Mouse (Mus musculus): ENCODE data around the gene Slc22a7.

DNA sequence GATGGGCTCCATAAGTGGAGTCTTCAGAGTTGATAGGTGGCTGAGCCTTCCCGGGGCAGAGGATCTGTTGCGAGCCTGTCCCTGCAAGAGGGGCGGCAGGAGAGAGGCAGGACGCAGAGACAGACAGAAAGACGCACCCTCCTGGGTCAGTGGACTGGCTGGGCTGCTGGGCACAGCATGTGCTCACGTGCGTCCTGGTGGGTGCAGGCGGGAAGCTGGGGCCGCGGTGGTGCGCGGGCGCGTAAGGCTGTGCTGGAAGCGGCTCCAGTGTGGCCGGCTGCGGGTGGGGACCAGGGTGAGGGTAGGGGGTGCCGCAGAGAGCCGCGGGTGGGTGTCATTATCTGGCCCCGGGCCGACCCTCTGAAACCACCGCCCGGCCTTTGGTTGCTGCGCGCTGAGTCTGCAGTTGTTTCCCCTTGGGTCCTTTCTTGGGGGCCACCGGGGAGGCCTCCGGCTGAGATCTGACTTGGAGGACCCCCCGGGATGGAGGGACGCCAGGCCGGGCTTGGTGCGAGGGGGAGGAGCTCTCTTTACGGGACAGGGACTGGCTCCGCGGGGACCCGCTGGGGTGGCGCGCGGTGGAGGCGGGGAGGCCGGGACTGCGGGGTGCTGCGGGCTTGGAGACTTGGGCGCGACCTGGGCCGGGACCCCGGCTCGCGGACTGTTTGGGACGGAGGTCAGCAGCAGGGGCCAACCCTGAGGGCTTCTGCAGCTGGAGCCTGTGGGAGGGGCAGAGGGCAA, 6.8 kb upstream of the Slc22a7 start:
- TF ChIP-seq CTCF (IDR thresholded peaks at IDR 0.05; ENCODE audit: extremely low read depth, insufficient read length, insufficient replicate concordance, low read depth, low read length) (no peak), POLR2A (IDR thresholded peaks at IDR 0.05; ENCODE audit: low read depth, low read length) (no peak)
